Mouse (Mus musculus) left cerebral cortex, postnatal 14 days (tissue): Measurements from ENCODE around the gene Drd2. TPM values are rescaled to one million over a fixed set of nuclear protein-coding genes. Genes with fewer than 3 reads are reported as not detected.

ENCODE experiments used
- DNase-seq, 2 experiments: peaks; one replicate each; pipeline ENCODE4 v3.0.0; 2021 to 2022; ENCODE audit warnings: low spot score in 2 of 2, mixed read lengths in 1 of 2
- intact Hi-C: fragments of 180-260 bp; cut with DNase I; formaldehyde crosslinking; loops from one replicate; pipeline ENCODE4 v1.15.1; 2025
- long read RNA-seq, 2 experiments: library from polyadenylated mRNA; stranded (forward); transcript quantifications; one replicate each; pipeline ENCODE4 v2.0.0; 2021
- total RNA-seq, 2 experiments: library from RNA; stranded (reverse); gene quantifications; 2 replicates each; pipeline ENCODE4 v1.2.3; 2021

The Drd2 gene
- total RNA-seq = 1 to 10 TPM; 4.1 to 6.5 TPM
- long read RNA-seq, experiment 1, transcript Drd2-201 (8 exons, 2,547 nt) = major isoform, 7 of 8 reads
- long read RNA-seq, experiment 1, partial matches to known transcripts = 1 of 8 reads
- long read RNA-seq, experiment 1, other reads (novel, unspliced or antisense) = 0 of 8 reads
- long read RNA-seq, experiment 2 = 0 reads

DNA sequence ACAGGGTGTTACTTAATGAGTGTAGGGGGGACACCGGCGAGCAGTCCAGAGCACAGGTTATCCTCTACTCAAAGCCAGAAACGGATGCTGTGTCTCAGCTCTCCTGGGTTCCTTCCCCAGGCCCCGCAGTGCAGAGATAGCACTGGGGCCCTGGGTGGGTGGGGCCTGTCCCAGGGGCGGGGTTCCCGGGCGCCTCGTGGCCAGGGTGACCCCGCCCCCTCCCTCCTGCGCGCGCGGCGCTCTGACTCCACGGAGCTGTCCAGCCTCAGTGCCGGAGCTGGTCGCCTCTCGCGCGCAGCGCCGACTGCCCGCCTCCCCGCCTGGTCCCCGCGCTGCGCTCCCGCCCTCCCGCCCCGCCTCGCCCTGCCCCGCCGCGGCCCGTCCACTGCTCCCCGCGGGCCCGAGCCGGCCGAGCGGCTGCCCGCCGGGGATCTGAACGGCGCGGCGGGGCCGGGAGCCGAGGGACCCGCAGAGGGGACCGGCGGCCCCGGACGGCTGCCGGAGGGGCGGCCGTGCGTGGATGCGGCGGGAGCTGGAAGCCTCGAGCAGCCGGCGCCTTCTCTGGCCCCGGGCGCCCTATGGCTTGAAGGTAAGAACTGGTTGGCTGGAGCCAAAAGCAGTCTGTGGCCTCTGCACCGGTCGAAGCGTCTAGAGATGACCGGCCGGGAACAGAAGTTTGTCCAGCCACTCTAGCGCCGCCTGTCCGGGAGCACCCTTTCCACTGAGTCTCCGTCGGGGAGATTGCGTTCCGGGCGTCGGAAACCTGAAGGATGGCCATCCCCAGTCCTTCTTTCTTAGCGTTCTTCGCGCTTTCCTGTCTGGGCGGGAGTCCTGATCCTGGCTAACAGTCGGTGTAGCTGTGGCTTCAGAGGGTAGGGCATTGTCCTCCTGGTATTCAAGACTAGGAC, at the start of gene Drd2:
TSS of gene Drd2 (plus strand) at position 492 of the 908 bp plus-strand sequence.
- peak in 1 of 2 experiments; percentile 14 for DNase-seq
- intact Hi-C loops = no loop called here

- intact Hi-C loops = no loop called here
- DNase-seq = no peak
Observed at GRCm38 (mm10) chr9:49295101-49295500, 45.3 kb upstream of the Drd2 start.

DNA sequence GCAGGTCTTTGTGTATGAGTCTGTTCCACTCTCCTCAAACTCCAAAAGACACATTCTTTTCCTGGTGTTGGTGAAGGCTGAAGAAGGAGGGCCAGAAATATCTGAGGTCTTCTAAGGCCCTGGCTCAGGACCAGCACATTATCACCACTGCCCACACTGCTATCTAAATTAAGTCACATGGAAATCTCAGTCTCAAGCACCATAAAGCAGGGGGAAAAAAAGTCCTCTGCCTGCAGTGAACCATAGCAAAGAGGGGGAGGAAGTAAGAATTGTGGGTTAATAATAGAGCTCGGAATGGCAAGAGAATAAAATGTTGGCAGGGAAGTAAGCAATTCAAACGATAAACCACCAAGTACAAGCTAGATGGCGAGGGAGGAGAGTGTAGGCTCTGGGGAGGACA, 32.9 kb upstream of the Drd2 start:
- intact Hi-C loops = no loop called here
- peak; percentile 18 to 49 for DNase-seq

DNA sequence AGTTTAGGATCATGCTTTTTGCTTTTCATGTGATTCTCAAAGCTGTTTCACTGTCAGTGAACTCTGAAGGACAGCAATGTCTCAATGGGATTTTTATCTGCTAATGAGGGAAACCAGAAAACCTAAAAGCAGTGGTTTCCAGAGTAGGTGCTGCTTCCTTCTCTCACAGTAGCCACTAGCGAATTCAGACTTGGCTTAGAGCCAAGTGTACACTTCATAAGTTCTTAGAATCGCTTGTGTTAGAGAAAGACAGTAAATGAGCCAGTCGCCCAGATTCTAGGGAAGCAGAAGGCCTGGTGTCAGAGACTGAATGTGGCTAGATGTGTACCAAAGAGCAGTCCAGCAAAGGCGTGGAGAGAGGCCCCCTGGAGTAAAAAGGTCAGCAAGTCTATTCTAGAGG, 29.6 kb upstream of the Drd2 start:
- intact Hi-C loops = no loop called here
- no peak for DNase-seq

- intact Hi-C loops = no loop called here
- DNase-seq = peak in 1 of 2 experiments; percentile 15
Observed at GRCm38 (mm10) chr9:49318638-49319037, 21.8 kb upstream of the Drd2 start.

DNA sequence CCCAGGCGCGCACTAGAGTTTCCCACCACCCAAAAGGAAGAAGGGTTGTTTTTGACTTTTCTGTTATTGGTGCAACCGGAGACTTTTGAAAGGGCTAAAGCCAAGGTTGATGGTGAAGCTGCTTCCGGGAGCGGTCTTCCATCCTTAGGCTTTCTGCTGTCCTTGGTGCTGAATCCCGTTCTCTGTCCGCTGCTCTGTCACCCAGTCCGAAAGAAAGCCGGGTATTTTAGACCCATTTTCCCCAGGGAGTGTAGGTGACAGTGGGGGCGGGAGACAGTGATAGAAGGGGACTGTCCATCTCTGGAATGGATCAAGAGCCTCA, 578 bp downstream of the Drd2 start:
- intact Hi-C loops = no loop called here
- peak in 1 of 2 experiments; percentile 7 for DNase-seq

DNA sequence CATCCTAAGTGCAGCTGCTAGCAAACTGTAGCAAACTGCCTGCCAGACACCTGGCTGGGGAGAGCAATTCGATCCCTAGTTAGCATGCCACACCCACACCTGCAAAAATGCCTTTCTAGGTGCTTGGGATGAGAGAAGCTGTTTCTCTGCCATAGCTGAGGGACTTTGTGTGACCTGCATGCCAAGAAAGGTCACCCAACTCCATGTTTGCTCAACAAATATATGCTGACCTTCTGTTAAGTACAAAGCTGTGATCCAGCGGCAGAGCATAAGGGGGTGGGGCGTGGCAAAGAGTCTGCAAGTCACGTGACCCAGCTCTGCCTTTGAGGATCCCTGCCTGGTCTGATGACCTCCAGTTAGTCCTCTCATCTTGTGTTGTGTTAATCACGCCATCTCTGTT, 25.3 kb downstream of the Drd2 start:
- intact Hi-C loops = no loop called here
- DNase-seq = no peak

- no peak for DNase-seq
- intact Hi-C loops = no loop called here
Observed at GRCm38 (mm10) chr9:49373946-49374345, 33.5 kb downstream of the Drd2 start.

DNA sequence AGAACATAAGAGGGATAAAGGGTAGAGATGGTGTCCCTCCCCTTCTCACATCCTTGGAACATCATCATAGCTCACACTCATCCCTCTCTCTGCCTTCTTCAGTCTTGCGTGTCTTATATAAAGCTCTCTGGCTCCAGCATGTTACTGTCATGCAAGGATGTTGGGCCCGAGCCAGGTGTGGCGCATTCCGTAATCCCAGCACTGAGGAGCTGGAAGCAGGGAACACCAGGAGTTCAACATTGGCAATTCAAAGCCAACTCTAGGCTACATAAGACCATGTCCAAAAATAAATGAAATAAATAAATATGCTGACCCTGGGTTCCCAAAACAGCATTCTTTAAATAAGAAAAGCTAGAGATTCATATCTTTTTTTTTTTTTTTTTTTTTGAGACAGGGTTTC, 39.5 kb downstream of the Drd2 start:
- DNase-seq = peak; percentile 23 to 47
- intact Hi-C loops = no loop called here

GRCm38 (mm10) chr9:49384041-49384440, 43.6 kb downstream of the Drd2 start:
- DNase-seq = no peak
- intact Hi-C loops = no loop called here

DNA sequence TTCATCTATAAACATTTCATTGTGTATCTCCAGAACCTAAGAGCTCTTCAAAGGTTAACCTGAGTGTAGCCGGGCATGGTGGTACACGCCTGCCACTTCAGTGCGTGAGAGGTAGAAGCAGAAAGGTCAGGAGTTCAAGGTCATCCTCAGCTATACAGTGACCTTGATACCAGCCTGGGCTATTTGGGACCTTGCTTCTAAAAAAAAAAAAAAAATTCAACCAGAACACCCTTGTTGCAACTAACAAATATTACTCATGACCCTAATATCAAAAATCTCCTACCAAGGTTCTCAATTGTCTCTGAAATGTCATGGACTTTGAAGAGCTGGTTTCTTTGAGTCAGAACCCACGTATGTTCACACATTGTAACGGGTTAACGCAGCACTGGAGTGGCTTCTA, 44.4 kb downstream of the Drd2 start:
- no peak for DNase-seq
- intact Hi-C loops = no loop called here

- intact Hi-C loops = no loop called here
- DNase-seq = no peak
Observed at GRCm38 (mm10) chr9:49385301-49385700, 44.9 kb downstream of the Drd2 start.

DNA sequence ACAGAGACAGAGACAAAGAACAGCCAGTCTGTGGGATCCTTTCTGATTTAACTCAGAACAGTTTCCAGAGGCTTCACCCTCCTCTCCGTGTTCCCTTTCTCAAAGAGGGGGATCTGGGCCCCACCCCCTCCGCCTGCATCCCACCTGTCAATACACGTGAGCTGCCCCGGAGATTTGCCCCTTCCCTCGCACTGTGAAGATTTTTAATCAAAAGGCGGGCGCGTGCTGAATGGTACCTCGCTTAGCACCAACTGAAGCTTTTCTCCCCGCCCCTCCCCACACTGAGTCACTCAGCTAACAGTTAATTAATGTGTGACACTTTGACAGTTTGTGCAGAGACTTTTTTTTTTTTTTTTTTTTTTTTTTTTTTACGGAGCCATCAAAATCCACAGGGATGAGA, 45.7 kb downstream of the Drd2 start:
- intact Hi-C loops = no loop called here
- peak; percentile 17 to 19 for DNase-seq

DNA sequence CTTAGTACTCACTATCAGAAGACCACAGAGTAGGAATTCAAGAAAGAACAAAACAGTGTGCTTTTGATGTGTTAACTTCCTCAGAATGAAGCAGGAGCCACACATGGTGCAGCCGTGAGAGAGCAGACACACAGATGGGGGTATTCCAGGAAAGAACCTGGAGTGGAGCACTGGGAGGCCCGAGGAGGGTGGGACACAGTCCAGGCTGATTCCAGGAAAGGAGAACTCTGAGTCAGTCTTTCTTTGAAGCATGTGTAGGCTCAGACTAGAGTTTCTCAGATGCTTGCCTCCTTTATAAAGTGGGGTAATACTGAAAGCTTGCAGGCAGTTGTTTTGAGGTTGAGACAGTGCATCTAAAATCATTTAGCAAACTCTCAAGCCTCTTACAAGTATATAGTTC, 51.8 kb downstream of the Drd2 start:
- intact Hi-C loops = no loop called here
- no peak for DNase-seq

- DNase-seq = peak; percentile 9 to 23
- intact Hi-C loops = no loop called here
Observed at GRCm38 (mm10) chr9:49396006-49396405, 55.6 kb downstream of the Drd2 start.

- intact Hi-C loops = no loop called here
- no peak for DNase-seq
Observed at GRCm38 (mm10) chr9:49403711-49404110, 63.3 kb downstream of the Drd2 start.

- no peak for DNase-seq
- intact Hi-C loops = no loop called here
Observed at GRCm38 (mm10) chr9:49407028-49407427, 66.6 kb downstream of the Drd2 start.

GRCm38 (mm10) chr9:49410621-49411020, 70.2 kb downstream of the Drd2 start:
- intact Hi-C loops = no loop called here
- DNase-seq = no peak

DNA sequence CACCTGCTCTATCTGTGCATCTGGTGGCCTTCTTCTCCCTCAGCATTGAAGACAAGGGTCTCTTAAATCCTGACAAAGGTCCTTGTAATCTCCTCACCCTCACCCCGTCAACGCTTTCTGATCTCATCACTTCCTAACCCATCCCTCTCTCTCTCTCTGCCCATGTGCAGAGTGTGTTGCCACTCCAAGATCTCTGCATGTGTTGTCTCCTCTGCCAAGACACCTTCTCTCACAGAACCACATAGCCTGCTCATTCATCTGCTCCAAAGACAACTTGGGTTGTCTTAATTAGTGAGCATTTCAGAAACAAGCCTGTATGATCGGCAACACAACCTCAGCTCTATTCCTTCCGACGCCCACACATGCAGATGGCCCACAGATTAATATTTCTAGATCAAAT, 83.4 kb downstream of the Drd2 start:
- DNase-seq = no peak
- intact Hi-C loops = no loop called here

DNA sequence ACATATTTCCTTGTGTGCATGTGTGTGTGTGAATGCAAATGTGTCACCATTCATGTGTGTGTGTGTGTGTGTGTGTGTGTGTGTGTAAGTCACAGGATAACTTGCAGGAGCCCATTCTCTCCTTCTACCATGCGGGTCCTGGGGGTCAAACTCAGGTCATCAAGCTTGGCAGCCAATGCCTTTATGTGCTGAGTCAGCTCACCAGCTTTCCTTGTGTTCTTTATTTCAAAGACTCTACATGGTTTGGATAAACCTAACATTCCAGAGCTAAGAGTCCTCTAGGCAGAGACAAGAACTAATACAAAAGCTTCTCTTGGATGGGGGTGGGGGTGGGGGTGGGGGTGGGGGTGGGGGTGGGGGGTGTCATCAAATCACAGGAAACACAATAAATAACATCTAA, 85.2 kb downstream of the Drd2 start:
- intact Hi-C loops = no loop called here
- no peak for DNase-seq

DNA sequence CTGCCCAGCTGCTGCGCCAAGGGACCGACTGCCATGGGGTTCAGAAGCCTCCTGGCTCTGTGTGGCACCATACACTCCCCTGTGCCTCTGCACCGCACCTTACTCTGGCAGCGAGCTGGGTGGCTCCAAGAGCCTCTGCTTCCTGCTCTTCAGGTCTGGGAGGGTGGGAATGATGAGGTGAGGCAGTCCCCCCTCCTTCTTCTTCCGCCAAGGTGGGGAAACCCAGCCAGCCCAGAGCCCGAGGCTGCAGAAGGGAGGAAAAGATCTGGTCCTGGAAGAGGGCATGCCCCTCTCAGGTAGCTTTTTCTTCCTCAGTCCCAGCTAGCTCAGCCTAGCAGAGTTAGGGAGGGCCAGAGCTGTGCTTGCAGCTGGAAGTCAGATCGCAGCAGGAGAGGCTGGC, 86.5 kb downstream of the Drd2 start, which contains the start of gene Ankk1:
TSS of gene Ankk1 (minus strand) at position 101 of the 400 bp plus-strand sequence.
- intact Hi-C loops = no loop called here

More for the DNA sequence above, 86.5 kb downstream of the Drd2 start, which contains the start of gene Ankk1:
- no peak for DNase-seq
